In genomic region chr9:21816716-21817305, GRCm38 (mm10) we compare ENCODE assay signal across 1 mouse cellular context.
A peak's percentile ranks its signal among the peaks of the same experiment; 100 is the strongest.
TF ChIP-seq lines count a peak whose summit lies in the region.

No protein-coding gene starts in this region.

TF ChIP-seq in MEL, 35 proteins besides CTCF, POLR2A, EP300 and RAD21 (continued from another document):
- no peak for TF ChIP-seq MEF2A (IDR thresholded peaks at IDR 0.05; ENCODE audit: extremely low read depth, insufficient replicate concordance, low read depth, low read length, poor library complexity, severe bottlenecking)
- no peak for TF ChIP-seq ZKSCAN1 (IDR thresholded peaks at IDR 0.05; ENCODE audit: low read depth, low read length)
- no peak for TF ChIP-seq CHD1 (IDR thresholded peaks at IDR 0.05; ENCODE audit: low read depth, low read length)
- no peak for TF ChIP-seq MAFK (IDR thresholded peaks at IDR 0.05; ENCODE audit: borderline replicate concordance, low read depth, low read length)
- no peak for TF ChIP-seq RCOR1 (IDR thresholded peaks at IDR 0.05; ENCODE audit: low read depth, low read length)
- no peak for TF ChIP-seq SIN3A (IDR thresholded peaks at IDR 0.05; ENCODE audit: low read length)
- TF ChIP-seq NRF1 (IDR thresholded peaks at IDR 0.05; ENCODE audit: insufficient read depth, low read depth, low read length, poor library complexity, severe bottlenecking), result no peak
- no peak for TF ChIP-seq TBP (IDR thresholded peaks at IDR 0.05; ENCODE audit: low read depth, low read length)
- TF ChIP-seq ZC3H11A (IDR thresholded peaks at IDR 0.05; ENCODE audit: low read depth, low read length), result no peak
- TF ChIP-seq TAL1 (IDR thresholded peaks at IDR 0.05; ENCODE audit: low read length), result no peak
- TF ChIP-seq ETS1 (IDR thresholded peaks at IDR 0.05; ENCODE audit: low read depth, low read length), result no peak
- no peak for TF ChIP-seq NELFE (IDR thresholded peaks at IDR 0.05; ENCODE audit: low read depth, low read length)
- TF ChIP-seq POLR2AphosphoS5 (IDR thresholded peaks at IDR 0.05; ENCODE audit: borderline replicate concordance, low read depth, low read length), result no peak
- TF ChIP-seq GATA1 (IDR thresholded peaks at IDR 0.05; ENCODE audit: low read depth, low read length), result no peak
- TF ChIP-seq MYB (IDR thresholded peaks at IDR 0.05; ENCODE audit: low read depth, low read length), result no peak
- TF ChIP-seq SMC3 (IDR thresholded peaks at IDR 0.05; ENCODE audit: low read depth, low read length), result no peak
- no peak for TF ChIP-seq JUND (IDR thresholded peaks at IDR 0.05; ENCODE audit: low read depth, low read length)
- TF ChIP-seq MAX (IDR thresholded peaks at IDR 0.05; ENCODE audit: low read length), result peak; percentile 74; the same call in 1 of the 2 replicates
- no peak for TF ChIP-seq TCF12 (IDR thresholded peaks at IDR 0.05; ENCODE audit: low read depth, low read length)
- no peak for TF ChIP-seq USF2 (IDR thresholded peaks at IDR 0.05; ENCODE audit: borderline replicate concordance in 1 of 2, insufficient read depth in 1 of 2, low read depth in 1 of 2, low read length in 2 of 2)
- TF ChIP-seq ELF1 (IDR thresholded peaks at IDR 0.05; ENCODE audit: low read depth, low read length), result no peak
